Mouse (Mus musculus): ENCODE measurements around the gene Gm3752. TPM values are rescaled to one million over a fixed set of nuclear protein-coding genes. Genes with fewer than 3 reads are reported as not detected.

Gene Gm3752
- 0.37 TPM for polyA plus RNA-seq (2014; fragmentation: Illumina TruSeq; extraction: RNeasy Lipid Tissue Mini Kit (QIAGEN cat#74804); ENCODE audit: low read depth, low replicate concordance)

GRCm38 (mm10) chr14:7483662-7484061 is at the start of gene Gm3752:
Gene Gm3752 (minus strand): TSS chr14:7483762.

DNA sequence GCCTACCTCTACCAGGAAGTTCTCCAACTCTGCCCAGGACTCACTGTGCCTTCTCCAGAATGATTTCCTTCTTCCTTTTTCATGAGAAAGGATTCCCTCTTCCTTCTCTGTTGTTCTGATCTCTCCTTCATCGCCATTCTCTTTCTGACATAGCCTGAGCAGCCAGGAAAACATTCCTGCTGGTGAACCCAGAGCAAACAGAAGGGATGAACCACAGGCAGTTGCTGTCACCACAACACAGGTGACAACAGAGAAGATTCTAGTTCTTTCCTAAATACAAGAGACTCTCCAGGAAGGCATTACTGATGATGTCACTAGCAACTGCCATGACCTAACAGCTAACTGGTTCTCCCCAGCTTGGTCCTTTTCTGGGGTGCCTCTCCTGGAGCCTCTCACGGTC is 32.7 kb downstream of the Gm3752 start, which contains the start of gene Gm3755:
Gene Gm3755, minus strand, starts transcription at position 101 of the 400 bp plus-strand sequence.

Other genes with a start within 250 kb of the Gm3752 start
- not detected for gene Gm3727, start 219.0 kb downstream of the Gm3752 start, polyA plus RNA-seq (2014; fragmentation: Illumina TruSeq; extraction: RNeasy Lipid Tissue Mini Kit (QIAGEN cat#74804); ENCODE audit: low read depth, low replicate concordance)
- not detected for gene Gm3739, start 168.7 kb downstream of the Gm3752 start, polyA plus RNA-seq (2014; fragmentation: Illumina TruSeq; extraction: RNeasy Lipid Tissue Mini Kit (QIAGEN cat#74804); ENCODE audit: low read depth, low replicate concordance)
- not detected for gene Gm5797, start 151.4 kb downstream of the Gm3752 start, polyA plus RNA-seq (2014; fragmentation: Illumina TruSeq; extraction: RNeasy Lipid Tissue Mini Kit (QIAGEN cat#74804); ENCODE audit: low read depth, low replicate concordance)
- not detected for gene Gm8374, start 118.6 kb downstream of the Gm3752 start, polyA plus RNA-seq (2014; fragmentation: Illumina TruSeq; extraction: RNeasy Lipid Tissue Mini Kit (QIAGEN cat#74804); ENCODE audit: low read depth, low replicate concordance)
- gene Gm3755, start 32.8 kb downstream of the Gm3752 start, polyA plus RNA-seq (2014; fragmentation: Illumina TruSeq; extraction: RNeasy Lipid Tissue Mini Kit (QIAGEN cat#74804); ENCODE audit: low read depth, low replicate concordance) = not detected
- not detected for gene Gm3558, start 84.8 kb upstream of the Gm3752 start, polyA plus RNA-seq (2014; fragmentation: Illumina TruSeq; extraction: RNeasy Lipid Tissue Mini Kit (QIAGEN cat#74804); ENCODE audit: low read depth, low replicate concordance)
- gene Gm10338, start 111.8 kb upstream of the Gm3752 start, polyA plus RNA-seq (2014; fragmentation: Illumina TruSeq; extraction: RNeasy Lipid Tissue Mini Kit (QIAGEN cat#74804); ENCODE audit: low read depth, low replicate concordance) = not detected
- gene Gm10128, start 160.2 kb upstream of the Gm3752 start, polyA plus RNA-seq (2014; fragmentation: Illumina TruSeq; extraction: RNeasy Lipid Tissue Mini Kit (QIAGEN cat#74804); ENCODE audit: low read depth, low replicate concordance) = not detected

All from heart, adult 10 weeks (tissue).